Mouse (Mus musculus) thymus, postnatal 25 days (tissue): Measurements from ENCODE around the gene Ndufa6.
A peak's percentile ranks its signal among the peaks of the same experiment; 100 is the strongest.
"Not testable (repeated sequence)": the region's sequence is repeated elsewhere in the genome, so short reads cannot be mapped to it uniquely, and the experiment has no call there.

Experiments
- DNase-seq: peaks from one replicate; pipeline ENCODE4 v3.0.0; 2022

Gene Ndufa6

GRCm38 (mm10) chr15:82354126-82354945 is at the start of gene Ndufa6:
Gene Ndufa6, minus strand, starts transcription at chr15:82354322.
- peak; percentile 96 for DNase-seq

GRCm38 (mm10) chr15:82403606-82404005 is 49.5 kb upstream of the Ndufa6 start:
- no peak for DNase-seq

- no peak for DNase-seq
Observed at GRCm38 (mm10) chr15:82402741-82403140, 48.6 kb upstream of the Ndufa6 start.

- no peak for DNase-seq
Observed at GRCm38 (mm10) chr15:82402106-82402505, 48.0 kb upstream of the Ndufa6 start.

GRCm38 (mm10) chr15:82401516-82401915 is 47.4 kb upstream of the Ndufa6 start:
- DNase-seq = no peak

GRCm38 (mm10) chr15:82395955-82396354 is 41.8 kb upstream of the Ndufa6 start:
- not testable (repeated sequence) for DNase-seq

GRCm38 (mm10) chr15:82393922-82394321 is 39.8 kb upstream of the Ndufa6 start, which contains the start of gene Cyp2d11:
Gene Cyp2d11, minus strand, starts transcription at chr15:82394022.
- DNase-seq = not testable (repeated sequence)

- DNase-seq = not testable (repeated sequence)
Observed at GRCm38 (mm10) chr15:82389916-82390315, 35.8 kb upstream of the Ndufa6 start.

GRCm38 (mm10) chr15:82385729-82386128 is 31.6 kb upstream of the Ndufa6 start:
- DNase-seq = no peak

GRCm38 (mm10) chr15:82382441-82382840 is 28.3 kb upstream of the Ndufa6 start:
- DNase-seq = no peak

- no peak for DNase-seq
Observed at GRCm38 (mm10) chr15:82380714-82381062, 26.6 kb upstream of the Ndufa6 start.

- peak; percentile 39 for DNase-seq
Observed at GRCm38 (mm10) chr15:82379871-82380713, 26.0 kb upstream of the Ndufa6 start, which contains the start of gene Cyp2d22. Gene Cyp2d22, minus strand, starts transcription at chr15:82380260.

- no peak for DNase-seq
Observed at GRCm38 (mm10) chr15:82379511-82379870, 25.4 kb upstream of the Ndufa6 start.

GRCm38 (mm10) chr15:82378261-82379180 is 24.4 kb upstream of the Ndufa6 start:
- no peak for DNase-seq

- no peak for DNase-seq
Observed at GRCm38 (mm10) chr15:82377701-82378100, 23.6 kb upstream of the Ndufa6 start.

- no peak for DNase-seq
Observed at GRCm38 (mm10) chr15:82376393-82377138, 22.4 kb upstream of the Ndufa6 start.

GRCm38 (mm10) chr15:82375855-82376254 is 21.7 kb upstream of the Ndufa6 start:
- DNase-seq = no peak

- DNase-seq = no peak
Observed at GRCm38 (mm10) chr15:82374437-82374836, 20.3 kb upstream of the Ndufa6 start.

- no peak for DNase-seq
Observed at GRCm38 (mm10) chr15:82372991-82373390, 18.9 kb upstream of the Ndufa6 start.

- no peak for DNase-seq
Observed at GRCm38 (mm10) chr15:82372446-82372845, 18.3 kb upstream of the Ndufa6 start.

GRCm38 (mm10) chr15:82368851-82369250 is 14.7 kb upstream of the Ndufa6 start:
- no peak for DNase-seq

GRCm38 (mm10) chr15:82368146-82368545 is 14.0 kb upstream of the Ndufa6 start:
- DNase-seq = no peak
